Mouse (Mus musculus) layer of hippocampus, adult 9-11 months (tissue): ENCODE measurements around the gene Ccl9.
A peak's percentile ranks its signal among the peaks of the same experiment; 100 is the strongest.

ENCODE experiments used
- DNase-seq: peaks from one replicate; pipeline ENCODE4 v3.0.0; 2022

Ccl9 gene

GRCm38 (mm10) chr11:83534609-83535423 is 43.6 kb downstream of the Ccl9 start:
- peak; percentile 64 for DNase-seq

GRCm38 (mm10) chr11:83534143-83534542 is 44.3 kb downstream of the Ccl9 start:
- DNase-seq = no peak

GRCm38 (mm10) chr11:83533192-83533591 is 45.2 kb downstream of the Ccl9 start:
- DNase-seq = no peak

- DNase-seq = no peak
Measured at GRCm38 (mm10) chr11:83530360-83530759, 48.1 kb downstream of the Ccl9 start, which contains the start of gene Ccl5. Gene Ccl5, minus strand, starts transcription at chr11:83530518.

- DNase-seq = no peak
Measured at GRCm38 (mm10) chr11:83529024-83529423, 49.4 kb downstream of the Ccl9 start.
